In genomic region chr17:46727271-46727670, GRCm38 (mm10) we compare ENCODE assay signal across 24 mouse cellular contexts. TPM values are rescaled to one million over a fixed set of nuclear protein-coding genes. Genes with fewer than 3 reads are reported as not detected.
DNase-seq lines count a peak whose midpoint lies in the region; ATAC-seq and TF ChIP-seq lines count a peak whose summit lies in the region.
"Had no signal": no experiment of that assay in that cellular context is flagged by ENCODE, and none has a peak within 500 bp of the region (broad histone marks: within the 10 kb centered on the region; RNA-seq: fewer than 3 reads in every experiment).

No protein-coding gene starts in this region.

- no peak for TF ChIP-seq POLR2A in kidney, adult 2 months (IDR thresholded peaks at IDR 0.05; ENCODE audit: low read depth, low read length)
- TF ChIP-seq POLR2A in liver, adult 2 months (IDR thresholded peaks at IDR 0.05; ENCODE audit: extremely low read depth, insufficient read depth, low read length), result peak; percentile 23; the same call in 1 of the 2 replicates

- TF ChIP-seq CTCF in kidney, adult 2 months (conservative IDR thresholded peaks at IDR 0.05; ENCODE audit: insufficient read depth, insufficient read length, low read depth, low read length), result no peak
- no peak for TF ChIP-seq CTCF in liver, adult 2 months (IDR thresholded peaks at IDR 0.05; ENCODE audit: low read depth, low read length)
- TF ChIP-seq CTCF in midbrain, postnatal 0 days (IDR thresholded peaks at IDR 0.05), result no peak

- no peak overlapping the region for H3K4me3 ChIP-seq in kidney, adult 2 months (ENCODE audit: insufficient read depth, low read depth, low read length)
- H3K4me3 ChIP-seq in liver, adult 2 months (ENCODE audit: insufficient read depth, low read depth, low read length), result peak overlapping the region; percentile 47
- no peak overlapping the region for H3K4me3 ChIP-seq in liver, embryonic 11.5 days (ENCODE audit: low read depth, low read length)
- no peak overlapping the region for H3K4me3 ChIP-seq in midbrain, embryonic 11.5 days (ENCODE audit: low read depth, low read length)
- H3K4me3 ChIP-seq in midbrain, postnatal 0 days (ENCODE audit: low read depth, low read length), result no peak overlapping the region
- H3K4me3 ChIP-seq: embryonic facial prominence, embryonic 13.5 days; embryonic facial prominence, embryonic 15.5 days; erythroblast, embryonic 14.5 days; forebrain, embryonic 10.5 days; forebrain, embryonic 12.5 days had no signal

- H3K27ac ChIP-seq in kidney, adult 2 months (ENCODE audit: insufficient read depth, low read depth, low read length), result no peak overlapping the region
- peak overlapping the region; percentile 69 for H3K27ac ChIP-seq in liver, adult 2 months (replicated peaks; ENCODE audit: insufficient read depth, low read depth, low read length)
- no peak overlapping the region for H3K27ac ChIP-seq in liver, embryonic 11.5 days (ENCODE audit: low read depth, low read length)
- no peak overlapping the region for H3K27ac ChIP-seq in midbrain, embryonic 11.5 days (ENCODE audit: low read depth, low read length)
- no peak overlapping the region for H3K27ac ChIP-seq in midbrain, postnatal 0 days (ENCODE audit: low read depth, low read length)
- H3K27ac ChIP-seq: embryonic facial prominence, embryonic 13.5 days; embryonic facial prominence, embryonic 15.5 days; forebrain, embryonic 10.5 days; forebrain, embryonic 12.5 days had no signal

- no peaks in the 10 kb centered on the region for H3K27me3 ChIP-seq in kidney, adult 2 months (replicated peaks; ENCODE audit: control insufficient read depth, insufficient read depth, low read length)
- H3K27me3 ChIP-seq in liver, adult 2 months (ENCODE audit: control insufficient read depth, insufficient read depth, low read length), result no peaks in the 10 kb centered on the region
- H3K27me3 ChIP-seq in liver, embryonic 11.5 days (replicated peaks; ENCODE audit: control insufficient read depth, insufficient read depth, low read length), result peaks cover 13% of the 10 kb centered on the region
- H3K27me3 ChIP-seq in midbrain, embryonic 11.5 days (ENCODE audit: control insufficient read depth, insufficient read depth, low read length), result peaks cover 3% of the 10 kb centered on the region
- H3K27me3 ChIP-seq in midbrain, postnatal 0 days (ENCODE audit: insufficient read depth, low read length), result no peaks in the 10 kb centered on the region
- H3K27me3 ChIP-seq: CH12.LX had no signal

- peak; percentile 41 for DNase-seq in cerebellum, adult 9-10 months
- DNase-seq in cerebellum, adult 8-10 months, result no peak
- DNase-seq in kidney, adult 2 months, result peak; percentile 36
- no peak for DNase-seq in kidney, postnatal 25 days
- DNase-seq in liver, adult 2 months (ENCODE audit: extremely low read depth, low read depth, low spot score), result peak; percentile 52
- DNase-seq in liver, embryonic 11.5 days (ENCODE audit: low spot score), result no peak
- DNase-seq in midbrain, embryonic 11.5 days (ENCODE audit: low spot score, missing footprints), result peak; percentile 61
- no peak for DNase-seq in midbrain, postnatal 0 days (ENCODE audit: low spot score)
- DNase-seq: adrenal gland, adult 2 months; adrenal gland, postnatal 25 days; cerebellum, adult 11 months; cerebellum, adult 9-11 months had no signal

- no peak overlapping the region for H3K4me2 ChIP-seq in liver, embryonic 11.5 days
- no peak overlapping the region for H3K4me2 ChIP-seq in midbrain, embryonic 11.5 days
- no peak overlapping the region for H3K4me2 ChIP-seq in midbrain, postnatal 0 days (ENCODE audit: low read depth, low read length, poor library complexity, severe bottlenecking)
- H3K4me2 ChIP-seq: embryonic facial prominence, embryonic 13.5 days; embryonic facial prominence, embryonic 15.5 days; forebrain, embryonic 12.5 days had no signal

- peaks cover 7% of the 10 kb centered on the region; the same call in 1 of the 2 replicates for H3K4me1 ChIP-seq in kidney, adult 2 months (ENCODE audit: control insufficient read depth, insufficient read depth, low read length)
- peaks cover 8% of the 10 kb centered on the region; the same call in 1 of the 2 replicates for H3K4me1 ChIP-seq in liver, adult 2 months (ENCODE audit: control insufficient read depth, insufficient read depth, low read length)
- no peaks in the 10 kb centered on the region; the same call in 1 of the 2 replicates for H3K4me1 ChIP-seq in liver, embryonic 11.5 days (replicated peaks; ENCODE audit: control insufficient read depth, insufficient read depth, low read length)
- H3K4me1 ChIP-seq in midbrain, embryonic 11.5 days (ENCODE audit: control insufficient read depth, insufficient read depth, low read length), result no peaks in the 10 kb centered on the region
- no peaks in the 10 kb centered on the region for H3K4me1 ChIP-seq in midbrain, postnatal 0 days (ENCODE audit: insufficient read depth, low read length)
- H3K4me1 ChIP-seq: forebrain, embryonic 12.5 days had no signal

- no peaks in the 10 kb centered on the region for H3K9me3 ChIP-seq in liver, embryonic 11.5 days (ENCODE audit: control insufficient read depth, low read length)
- no peaks in the 10 kb centered on the region for H3K9me3 ChIP-seq in midbrain, embryonic 11.5 days (ENCODE audit: control insufficient read depth, low read length)
- no peaks in the 10 kb centered on the region for H3K9me3 ChIP-seq in midbrain, postnatal 0 days (ENCODE audit: low read length)
- H3K9me3 ChIP-seq: embryonic facial prominence, embryonic 13.5 days; embryonic facial prominence, embryonic 15.5 days; forebrain, embryonic 10.5 days; forebrain, embryonic 12.5 days; G1E had no signal

- peak overlapping the region; percentile 78 for H3K9ac ChIP-seq in liver, adult 2 months (ENCODE audit: low read depth, low read length)
- no peak overlapping the region for H3K9ac ChIP-seq in liver, embryonic 11.5 days (ENCODE audit: low read depth, low read length)
- H3K9ac ChIP-seq in midbrain, embryonic 11.5 days (ENCODE audit: low read length), result no peak overlapping the region
- no peak overlapping the region for H3K9ac ChIP-seq in midbrain, postnatal 0 days (replicated peaks; ENCODE audit: low read length, poor library complexity, severe bottlenecking)
- H3K9ac ChIP-seq: embryonic facial prominence, embryonic 13.5 days; embryonic facial prominence, embryonic 15.5 days; forebrain, embryonic 12.5 days had no signal

- H3K36me3 ChIP-seq in kidney, adult 2 months (ENCODE audit: control insufficient read depth, insufficient read depth, low read length), result peaks cover 2% of the 10 kb centered on the region; the same call in 1 of the 2 replicates
- H3K36me3 ChIP-seq in liver, adult 2 months (ENCODE audit: control insufficient read depth, insufficient read depth, low read length), result peaks cover 10% of the 10 kb centered on the region
- H3K36me3 ChIP-seq in liver, embryonic 11.5 days (ENCODE audit: control insufficient read depth, insufficient read depth, low read length), result no peaks in the 10 kb centered on the region
- H3K36me3 ChIP-seq in midbrain, embryonic 11.5 days (ENCODE audit: control insufficient read depth, insufficient read depth, low read length), result no peaks in the 10 kb centered on the region
- peaks cover 13% of the 10 kb centered on the region for H3K36me3 ChIP-seq in midbrain, postnatal 0 days (ENCODE audit: insufficient read depth, low read length)

- 82% methylated on average over 11 of the region's 11 CpGs for WGBS in kidney, adult 2 months
- WGBS in liver, adult 2 months, result 56% methylated on average over 11 of the region's 11 CpGs
- 91% methylated on average over 11 of the region's 11 CpGs for WGBS in liver, embryonic 11.5 days
- WGBS in midbrain, embryonic 11.5 days, result 95% methylated on average over 11 of the region's 11 CpGs
- WGBS in midbrain, postnatal 0 days, result 91% methylated on average over 11 of the region's 11 CpGs

- no peak for ATAC-seq in liver, embryonic 11.5 days (replicated peaks; ENCODE audit: low FRiP score)
- no peak for ATAC-seq in midbrain, embryonic 11.5 days (ENCODE audit: low FRiP score)
- no peak for ATAC-seq in midbrain, postnatal 0 days (ENCODE audit: low FRiP score)
- ATAC-seq: CD4-positive, CD25-positive, alpha-beta regulatory T cell, adult 4 months; forebrain, embryonic 14.5 days; forebrain, embryonic 16.5 days had no signal

- H3K79me2 ChIP-seq in liver, adult 2 months (ENCODE audit: control insufficient read depth, insufficient read depth, low read length), result no peaks in the 10 kb centered on the region

RNA-seq across cellular contexts. Expression of gene Gnmt, which starts 1.7 kb away (rescaled TPM):
- polyA plus RNA-seq in kidney, adult 2 months (2012; rRNA removed), result 54.3 and 59.7 TPM in 2 replicates
- 3,482 and 4,252 TPM in 2 replicates for total RNA-seq in liver, adult 2 months (2014; rRNA removed)
- 4,950 and 5,107 TPM in 2 replicates for polyA plus RNA-seq in liver, adult 2 months (2012; rRNA removed)
- 6.2 and 6.7 TPM in 2 replicates for polyA plus RNA-seq in liver, embryonic 11.5 days (2014; fragmentation: Nextera tagmentation; extraction: Ambion mirVana)
- 0.37 and 0.82 TPM in 2 replicates for polyA plus RNA-seq in midbrain, embryonic 11.5 days (2014; fragmentation: Nextera tagmentation; extraction: Ambion mirVana)
- total RNA-seq in midbrain, postnatal 0 days (2014; rRNA removed), result 0.27 and 0.57 TPM in 2 replicates
- polyA plus RNA-seq in midbrain, postnatal 0 days (2015; fragmentation: Nextera tagmentation; extraction: Ambion mirVana), result 0.88 and 1.5 TPM in 2 replicates
- total RNA-seq: common myeloid progenitor, adult 5-6 weeks; G1E had no signal
- polyA plus RNA-seq: CD4-positive, CD25-positive, alpha-beta regulatory T cell, adult 4 months had no signal

RNA-seq across cellular contexts. Expression of gene Pex6, which starts 16.0 kb away (rescaled TPM):
- polyA plus RNA-seq in kidney, adult 2 months (2012; rRNA removed), result 68.2 and 84.1 TPM in 2 replicates
- 39.5 and 46.4 TPM in 2 replicates for total RNA-seq in liver, adult 2 months (2014; rRNA removed)
- polyA plus RNA-seq in liver, adult 2 months (2012; rRNA removed), result 94.8 and 104 TPM in 2 replicates
- 19.9 and 20.5 TPM in 2 replicates for polyA plus RNA-seq in liver, embryonic 11.5 days (2014; fragmentation: Nextera tagmentation; extraction: Ambion mirVana)
- 12.8 and 16.5 TPM in 2 replicates for polyA plus RNA-seq in midbrain, embryonic 11.5 days (2014; fragmentation: Nextera tagmentation; extraction: Ambion mirVana)
- total RNA-seq in midbrain, postnatal 0 days (2014; rRNA removed), result 37.8 and 38.5 TPM in 2 replicates
- 17.6 and 18.3 TPM in 2 replicates for polyA plus RNA-seq in midbrain, postnatal 0 days (2015; fragmentation: Nextera tagmentation; extraction: Ambion mirVana)

RNA-seq across cellular contexts. Expression of gene Ppp2r5d, which starts 22.4 kb away (rescaled TPM):
- 37.2 and 38.9 TPM in 2 replicates for polyA plus RNA-seq in kidney, adult 2 months (2012; rRNA removed)
- 13.6 and 14.8 TPM in 2 replicates for total RNA-seq in liver, adult 2 months (2014; rRNA removed)
- 22.8 and 24.0 TPM in 2 replicates for polyA plus RNA-seq in liver, adult 2 months (2012; rRNA removed)
- 73.9 and 80.4 TPM in 2 replicates for polyA plus RNA-seq in liver, embryonic 11.5 days (2014; fragmentation: Nextera tagmentation; extraction: Ambion mirVana)
- 106 and 110 TPM in 2 replicates for polyA plus RNA-seq in midbrain, embryonic 11.5 days (2014; fragmentation: Nextera tagmentation; extraction: Ambion mirVana)
- total RNA-seq in midbrain, postnatal 0 days (2014; rRNA removed), result 118 and 128 TPM in 2 replicates
- 94.1 and 103 TPM in 2 replicates for polyA plus RNA-seq in midbrain, postnatal 0 days (2015; fragmentation: Nextera tagmentation; extraction: Ambion mirVana)

RNA-seq across cellular contexts. Expression of gene Cnpy3, which starts 24.7 kb away (rescaled TPM):
- polyA plus RNA-seq in kidney, adult 2 months (2012; rRNA removed), result 48.3 and 51.4 TPM in 2 replicates
- 28.5 and 28.6 TPM in 2 replicates for total RNA-seq in liver, adult 2 months (2014; rRNA removed)
- 38.3 and 40.7 TPM in 2 replicates for polyA plus RNA-seq in liver, adult 2 months (2012; rRNA removed)
- 55.8 and 60.8 TPM in 2 replicates for polyA plus RNA-seq in liver, embryonic 11.5 days (2014; fragmentation: Nextera tagmentation; extraction: Ambion mirVana)
- polyA plus RNA-seq in midbrain, embryonic 11.5 days (2014; fragmentation: Nextera tagmentation; extraction: Ambion mirVana), result 49.8 and 56.3 TPM in 2 replicates
- total RNA-seq in midbrain, postnatal 0 days (2014; rRNA removed), result 62.0 and 74.6 TPM in 2 replicates
- polyA plus RNA-seq in midbrain, postnatal 0 days (2015; fragmentation: Nextera tagmentation; extraction: Ambion mirVana), result 70.7 and 74.4 TPM in 2 replicates

RNA-seq across cellular contexts. Expression of gene Ptcra, which starts 36.2 kb away (rescaled TPM):
- polyA plus RNA-seq in kidney, adult 2 months (2012; rRNA removed), result 0.06 TPM in 1 of 2 replicates, not detected in the other
- total RNA-seq in liver, adult 2 months (2014; rRNA removed), result not detected in 2 replicates
- 0.06 TPM in 1 of 2 replicates, not detected in the other for polyA plus RNA-seq in liver, adult 2 months (2012; rRNA removed)
- 0.94 and 1.0 TPM in 2 replicates for polyA plus RNA-seq in liver, embryonic 11.5 days (2014; fragmentation: Nextera tagmentation; extraction: Ambion mirVana)
- 0.48 and 0.70 TPM in 2 replicates for polyA plus RNA-seq in midbrain, embryonic 11.5 days (2014; fragmentation: Nextera tagmentation; extraction: Ambion mirVana)
- not detected in 2 replicates for total RNA-seq in midbrain, postnatal 0 days (2014; rRNA removed)
- polyA plus RNA-seq in midbrain, postnatal 0 days (2015; fragmentation: Nextera tagmentation; extraction: Ambion mirVana), result 0.17 and 0.20 TPM in 2 replicates
- total RNA-seq: adrenal gland, adult 2 months; adrenal gland, postnatal 10 days; adrenal gland, postnatal 25 days; common myeloid progenitor, adult 5-6 weeks had no signal
- polyA plus RNA-seq: adrenal gland, adult 2 months; erythroblast, embryonic 14.5 days; forebrain, embryonic 16.5 days had no signal

Comparison
In these comparisons a context has a peak if more than half of its experiments do, and no peak if none do; other contexts are left out.
1. DNase-seq: peak in cerebellum, adult 9-10 months (single experiment), kidney, adult 2 months (single experiment), liver, adult 2 months (single experiment) and midbrain, embryonic 11.5 days (single experiment); none in cerebellum, adult 8-10 months (single experiment), kidney, postnatal 25 days (0 of 2), liver, embryonic 11.5 days (single experiment) and midbrain, postnatal 0 days (single experiment).
2. RNA of gene Gnmt, which starts 1.7 kb away (polyA plus RNA-seq): 4,950 to 5,107 TPM in liver, adult 2 months; 54.3 to 59.7 TPM in kidney, adult 2 months, 6.2 to 6.7 TPM in liver, embryonic 11.5 days, 0.88 to 1.5 TPM in midbrain, postnatal 0 days and 0.37 to 0.82 TPM in midbrain, embryonic 11.5 days; every median in the first group is over 10 times any median in the second.